Mouse (Mus musculus) cerebral cortex, adult 2 months (tissue): Measurements from ENCODE around the gene Bglap2.

Source experiments
- WGBS: fragments of 180-500 bp; shearing (Covaris S2); methylation state at CpG from one replicate; pipeline ENCODE4 v1.1.7; 2018; 5-methylcytosine and 5-hydroxymethylcytosine counted together

Bglap2 gene

DNA sequence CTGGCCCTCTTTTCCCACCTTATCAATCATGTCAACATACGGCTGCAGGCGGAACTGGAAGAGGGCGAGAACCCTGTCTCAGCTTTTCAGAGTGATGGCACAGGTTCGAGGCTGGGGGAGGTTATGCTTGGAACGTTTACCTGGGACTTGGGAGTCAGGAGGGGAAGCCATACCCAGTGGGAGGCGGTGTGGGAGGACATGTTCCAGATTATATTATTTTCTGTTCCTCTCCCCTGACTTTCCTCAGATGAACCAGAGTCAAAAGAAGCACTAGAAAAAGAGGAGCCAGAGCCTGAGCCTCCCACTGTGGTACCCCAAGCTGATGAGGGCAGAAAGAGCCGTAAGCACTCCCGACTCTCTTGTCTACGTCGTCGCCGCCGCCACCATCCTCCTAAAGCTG, 27.8 kb downstream of the Bglap2 start:
- 79% methylated on average over 13 of the region's 13 CpGs for WGBS

DNA sequence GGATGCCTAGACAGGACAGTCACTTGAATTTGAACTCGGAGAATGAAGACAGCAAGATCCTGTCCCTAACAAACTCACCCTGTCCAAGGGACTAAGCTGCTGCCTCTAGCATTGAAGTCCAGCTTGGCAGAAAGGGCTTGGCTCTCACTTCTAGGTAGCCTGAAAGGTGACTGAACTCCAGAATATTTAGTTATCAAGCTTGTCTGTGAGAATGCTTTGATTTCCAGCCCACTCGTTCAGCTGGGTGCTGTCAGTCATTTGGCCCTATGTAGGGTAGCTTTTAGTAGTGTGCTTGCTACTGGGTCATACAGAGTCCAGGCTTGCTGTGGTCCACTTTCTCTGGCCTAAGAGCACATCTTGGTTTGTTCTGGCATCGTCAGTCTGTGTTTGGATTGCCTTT, 39.5 kb downstream of the Bglap2 start:
- 56% methylated on average over 3 of the region's 3 CpGs for WGBS

DNA sequence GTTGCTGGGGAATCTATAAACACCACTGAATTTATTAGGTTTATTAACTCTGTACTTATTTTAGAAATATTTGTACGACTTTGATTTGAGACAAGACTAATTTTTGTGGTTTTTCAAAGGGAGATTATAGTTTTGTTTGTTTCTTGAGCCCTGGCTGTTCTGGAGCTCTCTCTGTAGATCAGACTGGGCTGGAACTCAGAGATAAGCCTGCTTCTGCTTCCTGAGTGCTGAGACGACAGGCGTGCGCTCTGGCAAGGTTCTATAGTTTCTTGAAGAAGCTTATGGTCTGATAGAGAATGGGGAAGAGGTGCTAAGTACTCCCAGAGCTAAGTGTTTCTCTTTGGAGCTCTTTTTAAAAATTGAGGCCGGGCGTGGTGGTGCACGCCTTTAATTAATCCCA, 40.2 kb downstream of the Bglap2 start:
- 88% methylated on average over 7 of the region's 7 CpGs for WGBS

DNA sequence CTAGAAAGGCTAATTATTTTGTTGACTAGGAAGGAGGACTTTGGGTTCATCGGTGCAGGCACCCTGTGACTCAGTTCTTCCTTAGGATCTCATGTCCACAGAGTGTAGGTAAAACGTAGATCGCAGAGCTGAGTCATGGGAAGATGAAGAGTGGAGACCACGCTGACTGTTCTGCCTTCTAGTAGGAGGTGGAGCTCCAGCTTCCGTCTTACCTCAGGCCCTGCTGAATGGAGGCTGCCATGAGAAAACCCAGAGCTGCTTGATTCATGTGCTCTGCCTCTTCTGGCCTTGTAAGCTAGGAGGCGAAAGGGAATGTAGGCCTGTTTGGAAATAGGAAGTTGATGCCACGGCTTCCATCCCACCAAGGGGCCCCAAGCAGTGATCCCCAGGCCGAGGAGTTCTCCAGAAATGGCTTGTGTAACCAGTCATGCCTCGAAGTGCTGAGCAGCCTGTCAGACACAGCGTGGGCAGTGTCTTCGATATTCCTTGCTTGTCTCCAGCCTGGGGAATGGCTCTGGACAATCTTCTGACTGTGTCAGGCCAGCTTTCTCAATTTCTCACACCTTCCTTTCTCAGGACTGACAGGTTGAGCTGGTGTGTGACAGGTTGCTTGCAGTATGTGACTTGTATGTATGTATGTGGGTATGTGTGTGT, 41.0 kb downstream of the Bglap2 start:
- WGBS, result 45% methylated on average over 11 of the region's 11 CpGs

DNA sequence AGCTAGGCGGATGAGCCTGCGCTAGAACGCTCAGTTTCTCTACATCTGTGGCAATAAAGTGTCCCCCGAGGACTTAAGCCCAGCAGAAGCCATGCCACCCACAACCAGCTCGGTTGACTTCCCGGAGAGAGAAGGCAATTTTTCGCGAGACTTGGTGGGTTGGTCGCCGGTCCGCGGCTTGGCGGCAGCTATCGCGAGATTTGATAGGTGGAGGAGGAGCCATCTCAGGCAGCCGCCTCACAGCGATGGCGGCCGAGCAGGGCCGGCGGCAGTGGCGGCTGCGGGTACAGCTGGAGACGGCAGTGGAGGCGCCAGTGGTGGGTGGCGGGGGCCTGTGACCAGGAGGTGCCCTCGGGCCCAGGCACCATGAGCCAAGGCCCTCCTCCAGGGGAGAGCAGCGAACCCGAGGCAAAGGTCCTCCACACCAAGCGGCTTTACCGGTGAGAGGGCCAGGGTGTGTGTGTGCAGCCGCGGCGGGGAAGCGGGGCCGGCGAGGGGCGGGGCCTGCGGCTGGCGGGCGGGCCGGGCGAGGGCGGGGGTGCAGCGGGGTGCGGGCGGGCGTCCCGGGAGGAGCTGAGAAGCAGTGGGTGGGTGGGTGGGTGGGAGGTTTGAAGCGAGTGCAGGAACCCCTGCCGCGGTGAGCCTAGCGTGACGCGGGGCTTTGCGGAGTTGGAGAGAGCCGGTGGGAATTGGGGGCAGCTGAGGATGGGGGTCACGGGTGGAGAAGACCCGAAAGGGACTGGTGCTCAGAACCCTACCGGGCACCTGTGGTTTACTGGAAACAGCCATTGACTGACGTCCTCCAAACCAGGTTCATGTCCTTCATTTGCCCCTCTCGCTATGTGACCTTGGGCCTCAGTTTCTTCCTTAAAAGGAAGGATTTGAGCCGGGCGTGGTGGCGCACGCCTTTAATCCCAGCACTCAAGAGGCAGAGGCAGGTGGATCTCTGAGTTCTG, 42.2 kb downstream of the Bglap2 start, which contains the start of the genes Tmem79 and Smg5:
Tmem79 (minus strand) TSS at position 91 of the 956 bp plus-strand sequence.
Smg5 (plus strand) TSS at position 203 of the 956 bp plus-strand sequence.
- under 1% methylated on average over 66 of the region's 66 CpGs for WGBS

DNA sequence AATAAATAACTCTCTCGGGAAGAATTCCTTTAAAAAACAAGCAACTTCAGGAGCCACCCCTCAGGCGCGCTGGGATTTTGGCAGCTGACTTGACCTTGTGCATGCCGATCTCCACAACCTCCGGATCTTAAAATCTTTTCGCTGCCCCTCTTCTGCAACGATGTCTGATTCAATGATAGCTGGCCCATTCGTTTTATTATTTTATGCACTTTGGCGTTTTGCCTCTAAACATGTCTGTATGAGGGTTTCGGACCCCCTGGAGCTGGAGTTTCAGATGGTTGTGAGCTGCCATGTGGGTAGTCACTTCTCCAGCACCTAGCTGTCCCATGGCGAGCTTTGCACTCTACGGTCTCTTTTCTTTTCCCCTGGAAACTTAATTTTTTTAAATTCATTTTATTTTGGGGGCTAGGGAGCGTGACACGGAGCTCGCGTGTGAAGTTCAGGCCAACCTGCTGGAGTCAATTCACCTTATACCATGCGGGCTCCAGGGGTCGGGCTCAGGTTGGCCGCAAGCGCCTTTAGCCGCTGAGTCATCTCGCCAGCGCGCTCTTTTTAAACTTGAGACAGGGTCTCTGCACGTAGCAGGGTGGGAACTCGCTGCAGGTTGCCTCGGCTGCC, 43.0 kb downstream of the Bglap2 start:
- under 1% methylated on average over 27 of the region's 27 CpGs for WGBS

DNA sequence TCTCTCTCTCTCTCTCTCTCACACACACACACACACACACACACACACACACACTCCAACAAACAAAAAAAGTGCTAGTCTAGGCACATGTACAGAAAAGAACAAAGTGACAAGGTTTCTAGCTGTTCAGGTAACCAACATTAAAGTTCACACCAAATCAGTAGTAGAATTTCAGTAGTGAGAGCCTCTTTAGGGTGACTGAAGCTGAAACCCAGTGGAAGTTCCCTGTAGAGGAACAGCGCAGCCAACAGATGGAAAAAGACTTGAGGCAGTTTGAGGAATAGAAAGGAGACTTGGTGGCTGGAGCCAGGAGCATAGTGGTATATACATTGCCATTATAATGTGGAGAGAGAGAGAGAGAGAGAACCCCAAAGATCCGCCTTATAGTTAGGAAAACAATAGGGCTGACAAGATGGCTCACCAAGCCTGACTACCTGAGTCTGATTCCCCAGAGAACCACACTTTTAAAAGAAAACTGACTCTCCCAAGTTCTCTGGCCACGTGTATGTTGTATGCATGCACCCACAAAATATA, 43.5 kb downstream of the Bglap2 start:
- WGBS, result 35% methylated on average over 3 of the region's 3 CpGs

DNA sequence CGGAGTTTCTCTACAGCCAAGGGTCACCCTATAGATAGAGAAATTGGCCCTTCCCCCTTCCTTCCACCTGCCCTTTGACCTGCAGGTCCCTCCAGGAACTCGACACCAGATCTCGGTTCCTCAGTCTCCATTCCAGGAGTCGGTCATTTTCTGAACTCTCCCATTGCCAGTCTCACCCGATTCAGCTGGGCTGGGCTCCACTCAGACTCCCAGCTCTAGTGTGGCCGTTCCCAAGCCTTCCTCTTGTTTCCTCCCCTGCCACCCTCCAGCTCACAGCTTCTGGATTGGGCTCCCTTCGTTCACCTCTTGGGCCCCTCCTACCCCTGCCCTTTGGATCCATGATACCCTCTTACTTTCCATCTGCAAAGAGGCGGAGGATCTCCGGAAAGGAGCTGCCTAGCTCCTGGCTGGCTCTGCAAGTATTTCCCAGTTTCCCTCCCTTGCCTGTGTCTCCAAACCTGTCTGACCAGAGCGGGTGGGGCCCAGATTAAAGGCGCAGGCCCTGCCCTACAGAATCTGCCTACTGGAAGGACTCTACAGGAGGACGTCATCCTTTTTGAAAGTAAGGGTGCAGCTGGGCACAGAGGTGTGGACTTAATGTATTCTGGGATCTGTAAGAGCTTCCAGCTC, 44.4 kb downstream of the Bglap2 start:
- 71% methylated on average over 12 of the region's 12 CpGs for WGBS

DNA sequence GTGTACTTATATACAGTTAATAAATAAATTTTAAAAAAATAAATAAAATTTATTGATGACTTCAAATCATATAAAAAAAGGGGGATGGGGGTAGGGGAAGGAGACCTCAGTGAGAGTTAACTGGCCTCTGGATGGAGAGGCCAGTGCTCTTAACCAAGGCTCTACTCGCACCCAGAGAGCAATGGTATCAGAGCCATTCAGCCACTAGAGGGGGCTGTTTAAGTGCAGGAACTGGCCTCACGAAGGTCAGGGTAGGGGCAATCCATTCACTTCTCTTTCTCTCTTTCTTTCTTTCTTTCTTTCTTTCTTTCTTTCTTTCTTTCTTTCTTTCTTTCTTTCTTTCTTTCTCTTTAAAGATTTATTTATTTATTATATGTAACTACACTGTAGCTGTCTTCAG, 47.2 kb downstream of the Bglap2 start:
- 31% methylated on average over 2 of the region's 2 CpGs for WGBS

DNA sequence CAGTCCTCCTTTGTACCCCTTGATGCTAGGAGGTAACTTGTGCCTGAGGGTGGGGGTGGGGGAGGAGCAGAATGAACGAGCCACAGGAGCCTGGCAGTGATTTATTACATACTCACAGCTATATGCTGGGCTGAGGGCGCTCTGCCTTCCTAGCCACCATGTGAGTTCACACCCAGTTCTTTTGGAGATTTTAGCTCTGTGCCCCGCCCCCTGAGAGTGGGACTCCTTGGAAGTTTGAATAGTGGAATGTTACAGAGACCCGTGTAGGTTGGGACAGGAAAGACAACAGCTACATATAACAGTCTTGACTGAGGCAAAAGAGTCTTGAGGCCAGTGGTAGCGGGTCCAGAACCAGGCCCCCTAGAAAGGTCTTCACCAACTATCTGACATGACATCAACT, 49.5 kb downstream of the Bglap2 start:
- WGBS, result 81% methylated on average over 5 of the region's 5 CpGs
